Mouse (Mus musculus) thymus, postnatal 36 days (tissue): Measurements from ENCODE around the gene Ampd3.

Source experiments
- DNase-seq, 2 experiments: peaks; one replicate each; pipeline ENCODE4 v3.0.0; 2022; ENCODE audit warnings: mixed read lengths in 2 of 2

Gene Ampd3

GRCm38 (mm10) chr7:110804266-110804665 lies 36.3 kb downstream of the Ampd3 start:
- DNase-seq = no peak

DNA sequence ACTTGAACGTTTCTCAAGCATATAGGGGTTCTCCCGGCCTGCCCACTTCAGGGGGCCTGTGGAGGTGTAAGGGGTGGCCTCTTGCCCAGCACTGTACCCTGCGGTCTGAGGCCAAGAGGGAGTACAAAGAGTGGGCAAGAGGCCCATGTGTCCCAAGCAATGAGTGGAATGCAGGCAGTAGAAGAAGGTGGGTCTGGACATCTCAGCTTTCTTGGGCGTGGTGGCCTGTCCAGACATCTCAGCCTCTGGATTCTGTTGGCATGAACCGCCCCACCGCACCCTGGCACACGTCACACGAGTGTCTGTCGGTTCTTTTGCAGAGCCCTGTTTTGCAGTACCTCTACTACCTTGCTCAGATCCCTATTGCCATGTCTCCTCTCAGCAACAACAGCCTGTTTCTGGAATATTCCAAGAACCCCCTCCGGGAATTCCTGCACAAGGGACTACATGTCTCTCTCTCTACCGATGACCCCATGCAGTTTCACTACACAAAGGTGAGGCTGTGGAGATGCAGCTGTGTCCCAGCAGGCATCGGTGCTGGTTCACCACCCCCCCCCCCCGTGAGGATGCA lies 39.5 kb downstream of the Ampd3 start:
- DNase-seq = no peak

DNA sequence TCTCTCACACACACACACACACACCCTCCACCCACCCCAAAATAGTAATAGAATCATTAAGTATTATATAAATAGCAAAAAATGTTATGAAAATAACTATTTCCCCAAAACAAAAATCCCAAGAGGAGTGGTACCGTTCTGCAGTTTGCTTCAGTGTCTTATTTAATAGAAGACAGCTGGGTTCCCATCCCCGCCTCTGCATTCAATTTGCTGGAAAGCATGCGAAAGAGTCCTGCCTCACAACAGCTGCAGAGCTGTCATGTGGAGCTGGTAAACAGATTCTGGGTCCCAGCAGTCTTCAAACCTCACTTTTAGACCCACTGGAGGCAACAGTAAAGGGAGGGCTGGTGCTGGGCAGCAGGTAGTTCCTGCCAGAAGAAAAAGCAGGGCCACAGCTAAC lies 41.0 kb downstream of the Ampd3 start:
- no peak for DNase-seq

- no peak for DNase-seq
Observed at GRCm38 (mm10) chr7:110809585-110810557, 41.9 kb downstream of the Ampd3 start.

DNA sequence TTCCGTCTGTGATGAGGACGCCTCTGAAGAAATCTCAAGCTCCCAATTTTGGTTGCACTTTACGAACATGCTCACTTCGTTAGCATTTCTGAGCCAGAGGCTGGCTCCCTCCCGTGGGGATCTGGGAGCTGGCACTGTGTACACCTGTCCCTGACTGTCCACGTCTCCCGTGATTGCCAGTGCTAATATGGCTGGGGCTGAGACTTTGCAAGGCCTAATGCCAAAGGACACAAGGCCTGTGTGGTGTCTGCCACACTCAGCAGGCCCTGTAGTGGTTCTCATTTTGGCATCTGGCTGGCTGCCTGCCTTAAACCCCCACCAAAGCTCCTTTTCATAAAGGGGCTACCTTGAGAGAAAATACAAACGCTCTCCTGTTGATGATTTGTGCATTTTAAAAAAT lies 43.0 kb downstream of the Ampd3 start:
- no peak for DNase-seq

GRCm38 (mm10) chr7:110811529-110811928 lies 43.5 kb downstream of the Ampd3 start:
- DNase-seq = no peak

DNA sequence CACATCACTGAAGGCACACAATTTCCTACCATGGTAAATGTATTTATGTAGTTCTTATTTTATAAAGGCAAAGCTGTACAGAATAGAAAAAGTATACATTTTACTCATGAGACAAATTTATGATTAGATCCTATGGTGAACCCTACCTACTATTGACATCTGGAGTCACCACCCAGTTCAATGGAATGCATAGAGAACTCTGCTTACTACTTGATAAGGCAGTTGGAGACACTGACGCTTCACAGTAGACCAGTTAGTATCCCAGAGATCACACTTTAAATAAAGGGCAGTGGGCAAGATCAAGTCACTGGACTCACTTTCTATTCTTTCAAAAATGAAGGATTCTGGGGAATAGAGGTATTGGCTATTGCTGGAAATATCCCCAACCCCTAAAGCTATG lies 46.0 kb downstream of the Ampd3 start:
- DNase-seq = no peak

GRCm38 (mm10) chr7:110816037-110816436 lies 48.0 kb downstream of the Ampd3 start:
- DNase-seq = peak in 1 of 2 experiments; percentile 35

DNA sequence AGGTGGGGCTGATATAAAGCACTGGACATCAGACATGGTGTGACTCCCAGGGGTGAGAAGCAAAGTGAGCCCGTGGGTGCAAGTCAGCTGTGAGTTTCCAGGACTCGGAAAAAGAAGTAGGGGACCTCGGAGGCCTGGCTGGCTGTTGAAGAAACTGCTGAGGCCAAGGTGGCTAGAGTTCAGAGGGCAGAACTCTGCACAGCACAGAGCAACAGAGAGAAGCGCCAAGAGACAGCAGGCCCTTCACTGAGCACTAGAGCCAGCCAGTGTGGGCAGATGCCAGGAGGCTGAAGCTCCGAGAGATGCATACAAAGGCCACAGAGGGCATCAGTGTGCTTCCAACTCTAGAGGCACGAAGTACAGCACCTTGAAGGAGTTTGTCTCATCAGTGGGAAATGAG lies 50.2 kb downstream of the Ampd3 start:
- DNase-seq = no peak

GRCm38 (mm10) chr7:110818787-110819350 lies 50.9 kb downstream of the Ampd3 start:
- DNase-seq = no peak

- DNase-seq = no peak
Observed at GRCm38 (mm10) chr7:110821068-110821467, 53.1 kb downstream of the Ampd3 start.

- DNase-seq = no peak
Observed at GRCm38 (mm10) chr7:110821653-110822052, 53.6 kb downstream of the Ampd3 start.

DNA sequence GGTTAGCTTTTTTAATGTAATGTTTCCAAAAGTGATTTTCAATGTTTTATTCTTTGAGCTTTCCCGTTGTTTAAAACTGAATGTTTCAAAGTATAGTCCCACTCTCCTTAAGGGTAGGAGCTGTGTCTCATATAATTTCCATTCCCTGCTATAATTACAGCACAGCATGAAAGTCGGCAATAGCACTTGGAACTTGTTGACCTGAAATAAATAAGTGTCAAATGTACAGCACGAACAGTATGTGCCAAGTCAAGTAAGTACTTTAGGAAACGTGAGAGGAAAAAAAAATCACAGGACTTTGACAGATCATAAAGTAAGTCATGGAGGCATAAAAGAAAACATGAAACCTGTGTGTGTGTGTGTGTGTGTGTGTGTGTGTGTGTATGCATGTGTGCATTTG lies 54.0 kb downstream of the Ampd3 start:
- DNase-seq = no peak

GRCm38 (mm10) chr7:110823076-110823475 lies 55.1 kb downstream of the Ampd3 start:
- DNase-seq = no peak

DNA sequence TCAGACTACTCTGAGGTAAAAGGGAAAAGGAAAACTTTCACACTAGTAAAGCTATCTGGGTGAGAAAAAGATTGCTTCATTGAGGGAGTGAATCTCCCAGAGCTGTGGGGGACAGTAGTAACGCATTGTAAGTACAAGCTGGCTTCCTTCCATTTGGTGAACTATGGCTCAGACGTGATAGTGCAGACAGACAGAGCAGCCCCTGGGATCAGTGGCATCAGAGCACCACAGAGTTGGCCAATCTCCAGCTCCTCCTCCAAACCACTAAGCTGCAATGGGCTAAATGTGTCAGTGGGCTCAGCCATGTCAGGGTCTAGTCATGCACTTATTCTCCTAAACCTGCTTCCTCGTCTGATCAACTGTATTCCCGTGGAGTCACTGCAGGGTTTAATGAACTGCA lies 55.6 kb downstream of the Ampd3 start:
- DNase-seq = no peak

DNA sequence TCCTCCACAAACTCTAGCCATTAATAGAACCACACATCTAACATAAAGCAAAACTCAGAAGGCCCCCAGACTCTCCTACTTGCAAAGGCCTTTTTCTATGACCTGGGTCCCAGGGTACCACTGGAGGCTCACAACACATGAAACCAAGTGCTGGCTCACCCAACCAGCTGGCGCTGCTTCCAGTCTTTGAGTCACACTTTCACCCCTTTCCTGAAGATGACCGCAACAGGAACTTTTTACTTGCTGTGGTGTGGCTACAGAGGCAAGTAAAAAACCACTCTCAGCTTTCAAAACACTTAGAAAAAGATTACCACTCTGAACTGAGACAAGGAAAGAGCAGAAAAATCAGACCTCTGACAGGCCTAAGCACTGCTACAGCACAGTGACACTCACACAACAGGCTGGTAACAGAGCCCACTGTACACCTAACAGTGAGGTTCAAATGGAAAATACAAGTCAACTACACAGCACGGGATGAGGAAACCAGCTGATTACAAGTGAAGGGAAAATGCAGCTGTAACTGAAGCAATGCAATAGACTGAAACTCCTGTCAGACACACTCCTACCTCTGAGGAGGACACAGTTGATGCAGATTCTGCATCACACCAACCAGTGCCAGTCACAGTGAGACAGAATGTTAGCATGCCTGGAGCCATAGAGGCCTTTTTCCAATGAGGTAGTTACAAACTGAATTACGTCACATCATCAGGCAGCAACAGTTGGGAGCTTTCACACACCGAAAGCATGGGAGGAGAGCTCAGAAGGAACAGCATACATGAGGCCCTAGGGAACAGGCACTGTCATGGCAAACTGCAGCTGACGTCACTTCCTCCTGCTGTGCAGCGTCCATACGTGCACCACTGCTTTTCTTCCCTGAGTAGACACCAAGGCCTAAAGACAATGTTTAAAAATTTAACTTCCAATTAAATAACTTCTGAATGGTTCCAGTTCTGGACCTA lies 56.3 kb downstream of the Ampd3 start:
- DNase-seq = no peak

DNA sequence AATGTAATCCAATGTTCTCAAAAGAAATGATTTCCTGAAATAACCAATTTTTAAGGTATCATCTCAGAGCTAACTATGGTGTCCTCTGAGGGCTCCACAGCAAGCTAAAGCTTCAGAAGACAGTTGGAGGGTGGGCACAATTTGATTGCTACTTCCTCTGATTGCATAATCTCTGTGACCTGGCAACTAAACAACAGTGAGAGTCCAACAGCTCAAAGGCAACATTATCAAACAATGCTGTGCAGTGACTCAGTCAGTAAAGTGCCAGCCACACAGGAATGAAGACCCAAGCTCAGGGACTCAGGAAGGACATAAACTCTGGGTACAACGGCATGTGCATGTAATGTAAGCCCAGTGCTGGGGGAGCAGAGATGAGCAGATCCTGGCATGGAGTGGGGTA lies 65.0 kb downstream of the Ampd3 start:
- DNase-seq = no peak

DNA sequence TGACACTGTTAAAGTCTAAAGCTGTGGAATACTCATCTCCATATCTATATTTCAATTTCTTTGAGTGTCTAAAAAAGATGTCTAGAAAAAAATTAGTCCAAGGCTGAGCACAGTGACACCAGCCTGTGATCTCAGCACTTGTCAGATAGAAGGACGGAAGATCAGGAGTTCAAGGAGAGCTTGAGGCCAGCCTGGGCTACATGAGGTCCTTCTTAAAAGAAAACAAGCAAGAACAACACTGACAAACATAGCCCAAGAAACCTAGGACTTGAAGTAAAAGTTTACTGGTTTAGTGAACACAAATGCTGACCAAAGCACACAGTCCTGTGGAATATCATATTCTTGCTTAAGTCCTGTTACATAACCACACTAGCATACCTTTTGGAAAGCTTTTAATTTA lies 66.0 kb downstream of the Ampd3 start:
- DNase-seq = no peak

DNA sequence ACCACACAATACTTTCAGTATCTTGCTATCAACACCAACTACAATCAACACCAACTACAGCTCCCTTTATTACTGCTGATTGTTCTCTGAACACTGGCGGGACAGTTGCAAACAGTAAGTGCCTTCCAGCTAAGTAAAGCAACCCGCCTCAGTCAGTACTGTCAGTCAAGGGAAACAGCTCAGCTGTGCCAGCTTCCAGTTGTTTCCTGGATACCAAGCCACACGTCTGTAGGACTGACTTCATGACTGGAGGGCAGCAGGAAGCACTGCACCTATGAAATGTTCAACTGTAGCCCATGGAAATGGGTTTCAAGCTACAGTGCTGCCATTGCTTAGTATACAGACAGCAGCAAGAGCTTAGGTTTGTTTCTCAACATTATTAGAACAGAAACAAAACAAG lies 66.5 kb downstream of the Ampd3 start:
- DNase-seq = no peak

DNA sequence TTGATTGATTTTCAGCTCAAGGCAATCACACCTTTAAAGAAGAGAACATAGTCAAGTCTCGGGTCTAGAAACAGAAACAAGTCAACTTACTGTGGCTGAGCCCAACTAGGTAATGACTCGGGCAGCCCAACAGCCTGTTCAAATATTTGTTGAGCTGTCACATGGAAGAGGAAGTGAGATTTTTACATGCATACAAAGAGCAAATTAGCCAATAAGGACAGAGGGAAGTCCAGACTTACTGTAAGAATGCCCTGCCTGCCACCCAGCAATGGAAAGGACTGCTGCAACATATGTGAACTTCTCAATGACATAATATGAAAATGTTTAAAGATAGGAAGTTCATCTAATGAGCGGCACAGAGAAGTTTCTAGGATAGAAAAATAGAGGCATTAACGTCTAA lies 72.3 kb downstream of the Ampd3 start:
- DNase-seq = no peak

DNA sequence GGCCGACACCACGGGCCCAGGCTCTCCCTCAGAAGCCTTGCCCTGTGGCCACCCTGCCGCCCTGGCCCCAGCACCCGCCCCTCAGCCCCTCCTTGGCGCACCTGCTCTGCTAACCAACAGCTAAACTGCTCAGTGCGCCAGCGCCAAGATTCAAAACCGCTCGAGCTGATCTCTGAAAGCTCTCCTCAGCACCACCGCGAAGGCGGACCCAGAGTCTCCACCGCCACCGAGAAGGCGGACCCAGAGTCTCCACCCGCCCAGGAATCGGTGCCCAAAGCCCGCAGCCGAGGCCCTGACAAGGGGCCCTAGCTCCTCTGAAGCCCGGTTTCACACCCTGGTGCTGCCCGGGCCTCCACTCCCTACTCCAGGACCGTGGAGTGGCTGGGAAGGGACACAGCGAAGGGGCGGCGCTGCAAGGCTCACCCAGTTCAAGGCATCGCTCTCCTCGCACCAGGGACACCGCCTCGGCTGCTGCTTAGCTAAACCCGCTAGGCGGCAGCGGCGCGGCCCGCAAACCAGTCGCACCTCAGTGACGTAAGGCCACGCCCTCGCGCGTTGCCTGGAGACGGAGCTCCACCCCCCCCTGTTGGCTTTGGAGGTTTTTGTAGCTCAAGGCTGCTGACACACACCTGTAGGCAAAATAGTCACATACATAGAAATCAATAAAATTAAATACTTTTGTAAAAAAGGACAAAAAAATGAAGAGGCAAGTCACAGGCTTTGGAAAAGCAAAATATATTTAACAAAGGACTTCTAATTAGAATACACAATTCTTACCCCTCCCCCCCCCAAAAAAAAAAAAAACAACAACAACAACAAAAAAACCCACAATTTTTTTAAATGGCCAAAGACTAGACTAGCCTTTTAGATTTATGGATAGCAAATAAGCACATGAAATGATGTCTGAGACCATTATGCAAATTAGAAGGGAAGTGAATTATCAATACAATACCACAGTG lies 76.2 kb downstream of the Ampd3 start, which contains the start of gene Rnf141:
Gene Rnf141 (minus strand): TSS at position 542 of the 959 bp plus-strand sequence.
- DNase-seq = peak; percentile 92 to 94
